Mouse (Mus musculus) hindbrain, embryonic 16.5 days (tissue): ENCODE data around the gene Veph1. TPM values are rescaled to one million over a fixed set of nuclear protein-coding genes. Genes with fewer than 3 reads are reported as not detected.

Experiments used
- ATAC-seq: fragments of 200-750 bp; cut with Nextera tagmentation; 2 replicates; pipeline ENCODE4 v1.8.0; 2017; ENCODE audit warnings: moderate TSS enrichment, moderate library complexity
- H3K27ac ChIP-seq: fragments of 300-500 bp; sonication (generic); 2 replicates; pipeline ENCODE4 v1.5.1; 2014; ENCODE audit warnings: low read depth, mild to moderate bottlenecking, control low read depth, low read length, moderate library complexity
- H3K27me3 ChIP-seq: fragments of 300-500 bp; sonication (generic); replicated peaks from 2 replicates; pipeline ENCODE4 v1.6.1; 2014; ENCODE audit warnings: low read length; ENCODE audit not compliant: control insufficient read depth, insufficient read depth
- H3K36me3 ChIP-seq: fragments of 300-500 bp; sonication (generic); 2 replicates; pipeline ENCODE4 v1.6.1; 2014; ENCODE audit warnings: mild to moderate bottlenecking, low read length, moderate library complexity, mixed read lengths; ENCODE audit not compliant: control insufficient read depth, insufficient read depth
- H3K4me1 ChIP-seq: fragments of 300-500 bp; sonication (generic); 2 replicates; pipeline ENCODE4 v1.6.1; 2014; ENCODE audit warnings: low read depth, low read length; ENCODE audit not compliant: control insufficient read depth, insufficient read depth
- H3K4me2 ChIP-seq: fragments of 300-500 bp; sonication (generic); 2 replicates; pipeline ENCODE4 v1.6.1; 2014; ENCODE audit warnings: mild to moderate bottlenecking, low read length, control low read depth, moderate library complexity
- H3K4me3 ChIP-seq: fragments of 300-500 bp; sonication (generic); 2 replicates; pipeline ENCODE4 v1.5.1; 2014; ENCODE audit warnings: mild to moderate bottlenecking, low read length, control low read depth, moderate library complexity
- H3K9ac ChIP-seq: fragments of 300-500 bp; sonication (generic); 2 replicates; pipeline ENCODE4 v1.6.1; 2014; ENCODE audit warnings: low read depth, mild to moderate bottlenecking, control low read depth, low read length, moderate library complexity
- H3K9me3 ChIP-seq: fragments of 300-500 bp; sonication (generic); 2 replicates; pipeline ENCODE4 v1.6.1; 2014; ENCODE audit warnings: mild to moderate bottlenecking, low read length, moderate library complexity; ENCODE audit not compliant: control insufficient read depth
- WGBS: fragments of 180-500 bp; shearing (Covaris S2); extraction: QIAGEN DNeasy Blood & Tissue Kit; methylation state at CpG from one replicate; pipeline ENCODE4 v1.1.7; 2014; 5-methylcytosine and 5-hydroxymethylcytosine counted together
- polyA plus RNA-seq: library from polyadenylated mRNA; unstranded; fragments of >200 nt; fragmentation: Nextera tagmentation; extraction: Ambion mirVana; gene quantifications from 2 replicates; pipeline ENCODE4 v1.2.1, GENCODE M21; 2015

Veph1 gene
- polyA plus RNA-seq: 1.6 and 2.2 TPM in 2 replicates

GRCm38 (mm10) chr3:66296545-66296944, at the start of gene Veph1:
Gene Veph1, minus strand, starts transcription at chr3:66296837.
- Histone ChIP-seq H3K27ac (no peak within 1 kb of the TSS), H3K27me3 (no peaks in the 10 kb centered on the region), H3K4me2 (peak within 1 kb of the TSS; percentile 32), H3K4me1 (peaks cover 8% of the 10 kb centered on the region; the same call in 1 of the 2 replicates), H3K9me3 (no peaks in the 10 kb centered on the region), H3K36me3 (no peaks in the 10 kb centered on the region), H3K4me3 (no peak within 1 kb of the TSS), H3K9ac (no peak within 1 kb of the TSS)
- peak; percentile 48; the same call in 1 of the 2 replicates for ATAC-seq
- WGBS: 13% methylated on average over 11 of the region's 11 CpGs

DNA sequence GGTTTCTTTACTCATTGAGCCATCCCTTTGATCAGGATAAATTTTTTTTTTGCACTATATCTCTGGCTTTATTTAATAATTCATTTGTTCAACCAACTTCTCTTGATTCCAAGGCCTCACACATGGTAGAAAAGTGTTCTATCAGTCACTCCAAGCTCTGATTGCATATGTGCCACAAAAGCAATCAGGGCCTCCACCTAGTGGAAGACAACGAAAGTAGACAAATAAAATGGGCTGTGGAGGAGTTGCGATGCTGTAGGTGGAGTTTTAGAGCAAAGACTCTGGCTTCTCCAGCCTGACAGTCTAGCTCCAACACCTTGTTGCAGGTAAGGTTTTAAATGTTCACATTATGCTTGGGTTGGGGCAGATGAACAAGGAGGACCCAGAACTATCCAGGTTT, 44.1 kb upstream of the Veph1 start:
- no peak for ATAC-seq
- no peaks in the 10 kb centered on the region for H3K27me3 ChIP-seq
- H3K27ac ChIP-seq: no peak overlapping the region
- 73% methylated on average over 2 of the region's 2 CpGs for WGBS
- no peak overlapping the region for H3K4me3 ChIP-seq
- H3K4me2 ChIP-seq: no peak overlapping the region
- no peaks in the 10 kb centered on the region for H3K9me3 ChIP-seq
- H3K9ac ChIP-seq: no peak overlapping the region
- no peaks in the 10 kb centered on the region for H3K36me3 ChIP-seq
- no peaks in the 10 kb centered on the region for H3K4me1 ChIP-seq

DNA sequence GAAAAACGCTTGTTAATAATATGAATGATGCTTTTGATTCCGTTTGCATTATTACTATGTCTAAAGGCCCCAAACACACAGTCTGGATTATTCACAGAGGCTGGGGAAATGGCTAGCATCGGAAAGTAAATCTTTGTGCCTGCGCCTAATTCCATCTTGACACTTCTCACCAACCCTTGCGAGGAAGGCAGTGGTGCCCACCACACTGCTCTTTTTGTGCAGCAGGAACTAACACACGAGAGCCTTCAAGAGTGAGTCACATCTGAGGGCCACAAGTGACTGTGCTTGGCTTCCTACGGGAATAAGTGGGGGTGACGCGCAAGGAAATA, 35.7 kb upstream of the Veph1 start:
- Histone ChIP-seq H3K9ac (no peak overlapping the region), H3K36me3 (no peaks in the 10 kb centered on the region), H3K4me3 (no peak overlapping the region), H3K4me1 (no peaks in the 10 kb centered on the region), H3K27me3 (no peaks in the 10 kb centered on the region), H3K4me2 (no peak overlapping the region), H3K9me3 (no peaks in the 10 kb centered on the region), H3K27ac (no peak overlapping the region)
- no peak for ATAC-seq
- 87% methylated on average over 9 of the region's 9 CpGs for WGBS

DNA sequence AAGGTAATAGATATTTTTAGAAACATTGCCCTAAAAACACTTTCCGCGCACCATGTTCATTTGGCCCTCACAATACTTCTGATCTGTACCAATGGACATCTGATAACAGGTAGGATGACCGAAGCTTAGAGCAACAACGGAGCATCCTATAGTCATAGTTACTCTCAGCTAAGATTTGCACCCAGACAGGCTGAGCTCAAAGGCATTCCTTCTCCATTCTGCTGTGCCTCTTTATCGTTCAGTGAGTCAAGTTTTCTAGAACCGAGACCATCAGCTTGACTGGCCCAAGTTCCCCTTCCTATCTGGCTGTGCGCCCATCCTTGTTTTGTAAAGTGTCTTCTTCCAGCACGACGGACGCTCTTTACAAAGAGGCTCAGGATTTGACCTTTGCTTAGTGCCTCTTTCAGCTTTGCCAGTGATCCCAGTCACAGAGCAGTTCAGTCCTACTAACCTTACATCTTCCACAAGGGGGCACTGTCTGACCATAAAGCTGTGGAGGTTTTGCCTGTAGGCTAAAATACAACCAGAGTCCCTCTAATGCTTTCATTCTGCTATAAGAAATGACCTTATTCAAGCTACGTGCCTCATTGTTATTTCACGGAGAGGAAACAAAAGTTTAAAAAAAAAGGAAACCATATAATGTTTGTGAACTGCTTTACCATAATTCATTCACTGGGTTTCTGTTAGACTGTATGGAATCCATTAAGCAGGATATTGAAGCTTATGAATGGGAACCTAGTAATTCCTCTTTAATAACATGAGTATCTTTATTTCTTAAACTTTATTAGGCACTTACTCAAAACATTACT, 35.2 kb upstream of the Veph1 start:
- Histone ChIP-seq H3K4me2 (no peak overlapping the region), H3K9ac (no peak overlapping the region)
- ATAC-seq: peak; percentile 85

DNA sequence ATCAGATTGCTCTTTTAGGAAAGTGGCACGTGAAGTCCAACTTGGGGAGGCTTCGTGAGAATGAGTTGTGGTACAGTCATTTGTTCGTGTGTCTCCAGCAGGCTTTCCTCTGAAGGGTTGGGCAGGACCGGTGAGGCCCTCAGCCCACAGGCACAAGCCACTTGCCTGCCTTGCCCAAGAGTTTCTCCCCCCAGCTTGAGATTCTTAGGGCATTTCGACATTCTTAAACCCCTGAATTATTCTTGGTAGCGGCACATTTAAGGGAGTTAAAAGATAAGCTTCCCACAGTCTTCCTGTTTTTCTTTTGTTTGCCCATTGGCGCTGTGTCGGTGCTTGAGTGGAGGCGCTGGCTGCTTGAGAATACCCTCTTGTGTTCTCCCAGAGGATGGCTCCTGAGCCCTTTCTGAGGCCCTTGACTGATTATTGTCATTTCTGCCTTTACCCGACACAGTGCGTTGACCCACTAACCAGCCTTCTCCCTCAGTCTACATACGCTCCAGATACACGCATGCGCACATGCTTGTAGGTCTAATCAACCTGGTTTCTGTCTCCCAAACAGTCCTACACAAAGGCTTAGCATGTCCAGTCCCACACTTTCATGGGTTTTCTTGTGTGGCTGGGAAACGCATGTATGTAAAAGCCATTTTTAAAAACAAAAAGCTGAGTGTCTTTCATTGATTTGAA, 34.4 kb upstream of the Veph1 start:
- Histone ChIP-seq H3K27ac (no peak overlapping the region), H3K27me3 (no peaks in the 10 kb centered on the region), H3K9me3 (no peaks in the 10 kb centered on the region), H3K4me3 (no peak overlapping the region), H3K36me3 (no peaks in the 10 kb centered on the region), H3K9ac (no peak overlapping the region), H3K4me2 (no peak overlapping the region), H3K4me1 (no peaks in the 10 kb centered on the region; the same call in 1 of the 2 replicates)
- ATAC-seq: no peak
- WGBS: 83% methylated on average over 15 of the region's 15 CpGs

More for the DNA sequence above, 35.2 kb upstream of the Veph1 start:
- no peak overlapping the region for H3K27ac ChIP-seq
- no peak overlapping the region for H3K4me3 ChIP-seq
- no peaks in the 10 kb centered on the region for H3K9me3 ChIP-seq
- no peaks in the 10 kb centered on the region for H3K36me3 ChIP-seq
- 45% methylated on average over 12 of the region's 12 CpGs for WGBS
- H3K4me1 ChIP-seq: no peaks in the 10 kb centered on the region
- H3K27me3 ChIP-seq: no peaks in the 10 kb centered on the region

- H3K4me3 ChIP-seq: no peak overlapping the region
- peak overlapping the region; percentile 61 for H3K27ac ChIP-seq
- no peak overlapping the region for H3K9ac ChIP-seq
- WGBS: 30% methylated on average over 16 of the region's 16 CpGs
- H3K27me3 ChIP-seq: no peaks in the 10 kb centered on the region
- H3K4me2 ChIP-seq: peak overlapping the region; percentile 13; the same call in 1 of the 2 replicates
- H3K4me1 ChIP-seq: peaks cover 4% of the 10 kb centered on the region
- peak; percentile 84 for ATAC-seq
- no peaks in the 10 kb centered on the region for H3K36me3 ChIP-seq
- no peaks in the 10 kb centered on the region for H3K9me3 ChIP-seq
These were observed 29.6 kb upstream of the Veph1 start for GRCm38 (mm10) chr3:66325962-66326834.

DNA sequence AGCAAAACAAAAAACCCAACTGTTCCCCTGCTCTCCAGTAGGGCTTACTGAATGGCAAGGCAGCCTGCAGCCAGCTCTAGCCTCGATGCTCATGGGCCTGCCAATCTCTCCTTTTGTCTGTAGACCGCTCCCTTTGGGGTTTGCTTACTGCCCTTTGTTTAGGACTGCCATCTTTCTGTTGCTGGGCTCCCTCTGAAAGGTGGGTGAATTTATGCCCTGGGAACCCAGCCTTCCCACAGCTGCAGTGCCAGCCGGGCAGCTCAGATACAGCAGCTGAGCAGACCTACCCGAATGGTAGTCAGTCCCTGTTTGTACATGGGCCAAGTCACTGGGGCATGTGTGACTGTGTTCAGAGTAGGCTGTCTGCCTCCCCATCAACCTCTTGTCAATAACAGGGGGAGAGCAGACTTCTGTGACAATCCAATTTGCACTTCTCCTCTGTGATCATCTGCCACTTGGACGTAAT, 28.9 kb upstream of the Veph1 start:
- Histone ChIP-seq H3K4me2 (peak overlapping the region; percentile 6; the same call in 1 of the 2 replicates), H3K4me1 (peaks cover 4% of the 10 kb centered on the region), H3K9me3 (no peaks in the 10 kb centered on the region), H3K27me3 (no peaks in the 10 kb centered on the region), H3K36me3 (no peaks in the 10 kb centered on the region), H3K4me3 (no peak overlapping the region), H3K9ac (no peak overlapping the region), H3K27ac (peak overlapping the region; percentile 61)
- peak; percentile 96 for ATAC-seq
- 15% methylated on average over 5 of the region's 5 CpGs for WGBS

DNA sequence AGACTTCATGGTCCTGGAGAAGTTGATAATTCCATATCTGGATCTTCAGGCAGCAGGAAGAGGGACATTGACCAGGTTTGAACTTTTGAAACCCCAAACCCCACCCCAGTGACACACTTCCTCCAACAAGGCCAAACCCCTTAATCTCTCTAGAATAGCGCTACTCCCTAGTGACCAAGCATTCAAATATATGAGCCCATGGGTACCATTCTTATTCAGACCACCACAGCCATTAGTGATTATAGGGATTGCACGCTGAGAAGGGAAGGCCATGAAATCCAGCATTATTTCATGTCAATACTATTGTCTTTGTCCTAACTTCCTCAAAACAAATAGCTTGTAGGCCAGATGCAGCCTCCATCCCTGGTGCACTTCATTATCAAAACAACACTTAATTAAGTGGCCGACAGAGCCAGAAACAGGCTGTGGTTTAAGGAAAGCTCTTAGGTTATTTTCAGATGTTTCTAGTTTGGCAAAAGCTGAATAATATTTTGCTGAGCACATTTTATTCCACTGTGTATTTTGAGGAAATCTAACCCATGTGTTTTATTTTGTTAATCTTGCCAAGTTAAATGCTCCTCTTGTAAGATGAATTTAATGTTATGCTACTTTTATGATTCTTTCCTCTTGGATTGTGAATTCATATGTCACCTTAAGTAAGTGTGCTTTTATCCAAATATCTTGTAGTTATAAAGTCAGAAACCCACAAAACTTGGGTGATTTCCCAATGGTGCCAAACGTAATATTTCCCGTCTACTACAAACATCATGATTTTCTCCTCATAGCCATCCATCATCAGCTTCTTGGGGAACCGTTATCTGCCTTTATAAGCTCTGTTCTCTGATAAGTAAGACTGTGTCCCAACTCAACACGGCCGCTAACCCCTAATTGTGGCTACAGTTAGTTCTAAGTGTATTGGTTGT, 18.4 kb upstream of the Veph1 start:
- Histone ChIP-seq H3K9ac (no peak overlapping the region), H3K9me3 (no peaks in the 10 kb centered on the region), H3K36me3 (no peaks in the 10 kb centered on the region), H3K4me2 (no peak overlapping the region), H3K27me3 (no peaks in the 10 kb centered on the region), H3K27ac (no peak overlapping the region), H3K4me1 (no peaks in the 10 kb centered on the region), H3K4me3 (no peak overlapping the region)
- ATAC-seq: no peak
- 73% methylated on average over 8 of the region's 8 CpGs for WGBS
